Mouse (Mus musculus): ENCODE measurements at regions not wholly inside any gene's neighbourhood (a gene's known extent, or its start where the extent isn't known, plus 50 kb on each side); places are given as distances from the start of the nearest gene placed in this dataset.

GRCm38 (mm10) chr17:16158119-16158518 lies 327.3 kb upstream of the Rgmb start:
- POLR2A ChIA-PET = no interaction called here
- CTCF ChIA-PET = no interaction called here
- TF ChIP-seq CTCF (IDR thresholded peaks at IDR 0.05) = no peak
- ATAC-seq = no peak
- H3K27me3 ChIP-seq = no peaks in the 10 kb centered on the region
- no peak for DNase-seq (ENCODE audit: low read depth, low spot score)
- in situ Hi-C loops (cut with MboI; ENCODE audit: low pct_unique_long_range_greater_than_20kb) = no loop called here

- ChIA-PET POLR2A (no interaction called here), CTCF (no interaction called here)
- no peaks in the 10 kb centered on the region for H3K27me3 ChIP-seq
- in situ Hi-C loops (cut with MboI; ENCODE audit: low pct_unique_long_range_greater_than_20kb) = no loop called here
- TF ChIP-seq CTCF (IDR thresholded peaks at IDR 0.05) = no peak
- DNase-seq (ENCODE audit: low read depth, low spot score) = no peak
- no peak for ATAC-seq
Observed at GRCm38 (mm10) chr17:16157711-16158110, 326.9 kb upstream of the Rgmb start.

- in situ Hi-C loops (cut with MboI; ENCODE audit: low pct_unique_long_range_greater_than_20kb) = no loop called here
- CTCF ChIA-PET = no interaction called here
- POLR2A ChIA-PET = no interaction called here
- DNase-seq (ENCODE audit: low read depth, low spot score) (no peak), ATAC-seq (no peak)
- H3K27me3 ChIP-seq = no peaks in the 10 kb centered on the region
- no peak for TF ChIP-seq CTCF (IDR thresholded peaks at IDR 0.05)
Observed at GRCm38 (mm10) chr17:16157135-16157534, 326.3 kb upstream of the Rgmb start.

GRCm38 (mm10) chr17:16156596-16156995 lies 325.8 kb upstream of the Rgmb start:
- no peak for DNase-seq (ENCODE audit: low read depth, low spot score)
- no peaks in the 10 kb centered on the region for H3K27me3 ChIP-seq
- no peak for TF ChIP-seq CTCF (IDR thresholded peaks at IDR 0.05)
- ATAC-seq = no peak
- CTCF ChIA-PET = no interaction called here
- in situ Hi-C loops (cut with MboI; ENCODE audit: low pct_unique_long_range_greater_than_20kb) = no loop called here
- POLR2A ChIA-PET = no interaction called here

- ATAC-seq = no peak
- ChIA-PET CTCF (interaction anchor here (1.0 kb wide), 1 partner anchor 62 kb away, joined by 3 read pairs; no protein-coding TSS in a partner anchor), POLR2A (no interaction called here)
- in situ Hi-C loops (cut with MboI; ENCODE audit: low pct_unique_long_range_greater_than_20kb) = no loop called here
- no peaks in the 10 kb centered on the region for H3K27me3 ChIP-seq
- TF ChIP-seq CTCF (IDR thresholded peaks at IDR 0.05) = no peak
- DNase-seq (ENCODE audit: low read depth, low spot score) = no peak
Observed at GRCm38 (mm10) chr17:16155587-16155986, 324.7 kb upstream of the Rgmb start.
